Mouse (Mus musculus): Measurements from ENCODE around the gene Prex1. TPM values are rescaled to one million over a fixed set of nuclear protein-coding genes. Genes with fewer than 3 reads are reported as not detected.

The Prex1 gene
- polyA plus RNA-seq, 1 experiment from 2014 or later: 22.0 TPM

- H3K27ac ChIP-seq (ENCODE audit: low read length): no peak overlapping the region
- no peaks in the 10 kb centered on the region for H3K27me3 ChIP-seq (ENCODE audit: control insufficient read depth, insufficient read depth, low read depth, low read length)
- no peaks in the 10 kb centered on the region for H3K9me3 ChIP-seq (replicated peaks; ENCODE audit: control insufficient read depth, low read length, poor library complexity, severe bottlenecking)
- no peak overlapping the region for H3K4me2 ChIP-seq (ENCODE audit: low read length)
- WGBS: 64% methylated on average over 23 of the region's 23 CpGs
- no peak overlapping the region for H3K9ac ChIP-seq (ENCODE audit: low read depth, low read length)
- H3K4me3 ChIP-seq (ENCODE audit: low read depth, low read length): no peak overlapping the region
- ATAC-seq: no peak
- no peaks in the 10 kb centered on the region for H3K4me1 ChIP-seq (ENCODE audit: control insufficient read depth, insufficient read depth, low read length)
- H3K36me3 ChIP-seq (ENCODE audit: control insufficient read depth, insufficient read depth, low read length): no peaks in the 10 kb centered on the region
Observed at GRCm38 (mm10) chr2:166701248-166702112, 12.2 kb downstream of the Prex1 start.

DNA sequence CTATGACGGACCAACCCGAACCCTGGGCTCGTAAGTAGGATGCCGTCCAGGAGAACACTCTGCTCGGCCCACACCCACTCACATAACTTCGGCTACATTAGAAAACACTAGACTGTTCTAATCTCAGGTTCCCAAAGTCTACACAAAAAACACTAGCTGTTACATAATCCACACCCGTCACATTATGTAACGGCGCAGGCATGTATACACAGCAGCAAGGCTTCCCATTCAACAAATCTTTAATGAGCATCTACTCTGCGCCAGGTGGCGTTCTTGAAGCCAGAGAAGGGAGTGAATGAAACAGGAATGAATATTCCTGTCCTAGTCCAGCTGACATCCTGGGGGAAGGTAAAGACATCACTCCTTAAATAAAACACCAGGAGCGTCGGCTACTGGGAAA is 12.9 kb downstream of the Prex1 start:
- Histone ChIP-seq H3K4me2 (ENCODE audit: low read length) (no peak overlapping the region), H3K4me1 (ENCODE audit: control insufficient read depth, insufficient read depth, low read length) (no peaks in the 10 kb centered on the region), H3K9me3 (replicated peaks; ENCODE audit: control insufficient read depth, low read length, poor library complexity, severe bottlenecking) (no peaks in the 10 kb centered on the region), H3K9ac (ENCODE audit: low read depth, low read length) (no peak overlapping the region), H3K4me3 (ENCODE audit: low read depth, low read length) (no peak overlapping the region), H3K27me3 (ENCODE audit: control insufficient read depth, insufficient read depth, low read depth, low read length) (no peaks in the 10 kb centered on the region), H3K27ac (ENCODE audit: low read length) (no peak overlapping the region), H3K36me3 (ENCODE audit: control insufficient read depth, insufficient read depth, low read length) (no peaks in the 10 kb centered on the region)
- 85% methylated on average over 13 of the region's 13 CpGs for WGBS
- no peak for ATAC-seq

- Histone ChIP-seq H3K27me3 (ENCODE audit: control insufficient read depth, insufficient read depth, low read depth, low read length) (no peaks in the 10 kb centered on the region), H3K4me2 (ENCODE audit: low read length) (no peak overlapping the region), H3K36me3 (ENCODE audit: control insufficient read depth, insufficient read depth, low read length) (no peaks in the 10 kb centered on the region), H3K9me3 (replicated peaks; ENCODE audit: control insufficient read depth, low read length, poor library complexity, severe bottlenecking) (no peaks in the 10 kb centered on the region), H3K27ac (ENCODE audit: low read length) (no peak overlapping the region), H3K9ac (ENCODE audit: low read depth, low read length) (no peak overlapping the region), H3K4me1 (ENCODE audit: control insufficient read depth, insufficient read depth, low read length) (no peaks in the 10 kb centered on the region), H3K4me3 (ENCODE audit: low read depth, low read length) (no peak overlapping the region)
- no peak for ATAC-seq
- WGBS: 59% methylated on average over 8 of the region's 8 CpGs
Observed at GRCm38 (mm10) chr2:166700116-166700515, 13.5 kb downstream of the Prex1 start.

GRCm38 (mm10) chr2:166699552-166699951 is 14.1 kb downstream of the Prex1 start:
- Histone ChIP-seq H3K4me2 (ENCODE audit: low read length) (no peak overlapping the region), H3K9ac (ENCODE audit: low read depth, low read length) (no peak overlapping the region), H3K36me3 (ENCODE audit: control insufficient read depth, insufficient read depth, low read length) (no peaks in the 10 kb centered on the region), H3K27me3 (ENCODE audit: control insufficient read depth, insufficient read depth, low read depth, low read length) (no peaks in the 10 kb centered on the region), H3K4me1 (ENCODE audit: control insufficient read depth, insufficient read depth, low read length) (no peaks in the 10 kb centered on the region), H3K27ac (ENCODE audit: low read length) (no peak overlapping the region), H3K4me3 (ENCODE audit: low read depth, low read length) (no peak overlapping the region), H3K9me3 (replicated peaks; ENCODE audit: control insufficient read depth, low read length, poor library complexity, severe bottlenecking) (no peaks in the 10 kb centered on the region)
- no peak for ATAC-seq
- WGBS: over 99% methylated on average over 5 of the region's 5 CpGs

- peaks cover 4% of the 10 kb centered on the region; the same call in 1 of the 2 replicates for H3K4me1 ChIP-seq (ENCODE audit: control insufficient read depth, insufficient read depth, low read length)
- no peak overlapping the region for H3K27ac ChIP-seq (ENCODE audit: low read length)
- H3K9ac ChIP-seq (ENCODE audit: low read depth, low read length): no peak overlapping the region
- no peak overlapping the region for H3K4me2 ChIP-seq (ENCODE audit: low read length)
- H3K27me3 ChIP-seq (ENCODE audit: control insufficient read depth, insufficient read depth, low read depth, low read length): no peaks in the 10 kb centered on the region
- 93% methylated on average over 2 of the region's 2 CpGs for WGBS
- no peaks in the 10 kb centered on the region for H3K9me3 ChIP-seq (replicated peaks; ENCODE audit: control insufficient read depth, low read length, poor library complexity, severe bottlenecking)
- no peak for ATAC-seq
- no peaks in the 10 kb centered on the region for H3K36me3 ChIP-seq (ENCODE audit: control insufficient read depth, insufficient read depth, low read length)
- no peak overlapping the region for H3K4me3 ChIP-seq (ENCODE audit: low read depth, low read length)
Observed at GRCm38 (mm10) chr2:166694616-166695015, 19.0 kb downstream of the Prex1 start.

GRCm38 (mm10) chr2:166693394-166693793 is 20.2 kb downstream of the Prex1 start:
- Histone ChIP-seq H3K9ac (ENCODE audit: low read depth, low read length) (no peak overlapping the region), H3K27ac (ENCODE audit: low read length) (no peak overlapping the region), H3K36me3 (ENCODE audit: control insufficient read depth, insufficient read depth, low read length) (no peaks in the 10 kb centered on the region), H3K4me2 (ENCODE audit: low read length) (no peak overlapping the region), H3K9me3 (replicated peaks; ENCODE audit: control insufficient read depth, low read length, poor library complexity, severe bottlenecking) (no peaks in the 10 kb centered on the region), H3K4me3 (ENCODE audit: low read depth, low read length) (no peak overlapping the region), H3K4me1 (ENCODE audit: control insufficient read depth, insufficient read depth, low read length) (peaks cover 4% of the 10 kb centered on the region; the same call in 1 of the 2 replicates), H3K27me3 (ENCODE audit: control insufficient read depth, insufficient read depth, low read depth, low read length) (no peaks in the 10 kb centered on the region)
- ATAC-seq: no peak
- WGBS: 83% methylated on average over 4 of the region's 4 CpGs

- Histone ChIP-seq H3K27ac (ENCODE audit: low read length) (peak overlapping the region; percentile 65), H3K4me3 (ENCODE audit: low read depth, low read length) (no peak overlapping the region), H3K36me3 (ENCODE audit: control insufficient read depth, insufficient read depth, low read length) (no peaks in the 10 kb centered on the region), H3K4me1 (ENCODE audit: control insufficient read depth, insufficient read depth, low read length) (peaks cover 4% of the 10 kb centered on the region; the same call in 1 of the 2 replicates), H3K9ac (ENCODE audit: low read depth, low read length) (no peak overlapping the region), H3K4me2 (ENCODE audit: low read length) (no peak overlapping the region), H3K9me3 (replicated peaks; ENCODE audit: control insufficient read depth, low read length, poor library complexity, severe bottlenecking) (no peaks in the 10 kb centered on the region), H3K27me3 (ENCODE audit: control insufficient read depth, insufficient read depth, low read depth, low read length) (no peaks in the 10 kb centered on the region)
- ATAC-seq: peak; percentile 69
- WGBS: 48% methylated on average over 23 of the region's 23 CpGs
Observed at GRCm38 (mm10) chr2:166691602-166692509, 21.8 kb downstream of the Prex1 start.

DNA sequence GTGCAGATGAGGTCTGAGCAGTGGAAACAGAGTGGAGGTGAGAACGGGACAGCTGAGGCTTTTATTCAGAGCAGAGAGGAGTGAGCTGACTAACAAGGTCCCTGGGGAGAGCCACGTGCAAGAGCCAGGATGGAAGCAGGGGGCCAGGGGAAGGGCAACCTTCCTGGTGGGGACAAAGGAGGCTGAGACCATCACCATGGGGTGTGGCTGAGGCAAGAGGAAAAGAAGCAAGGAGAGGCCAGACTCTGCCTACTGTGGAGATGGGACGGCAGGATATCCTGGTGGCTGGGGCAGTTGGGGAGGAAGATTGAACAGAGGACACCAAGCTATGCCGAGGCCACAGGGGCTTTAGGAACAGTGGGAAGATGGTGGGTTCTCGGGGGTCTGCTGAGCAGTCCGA is 26.7 kb downstream of the Prex1 start:
- no peaks in the 10 kb centered on the region for H3K27me3 ChIP-seq (ENCODE audit: control insufficient read depth, insufficient read depth, low read depth, low read length)
- H3K9ac ChIP-seq (ENCODE audit: low read depth, low read length): 0 out of 2 replicates have a peak overlapping the region, but pooled peaks have one; percentile 27
- no peak overlapping the region for H3K4me2 ChIP-seq (ENCODE audit: low read length)
- H3K36me3 ChIP-seq (ENCODE audit: control insufficient read depth, insufficient read depth, low read length): no peaks in the 10 kb centered on the region
- 29% methylated on average over 6 of the region's 6 CpGs for WGBS
- H3K27ac ChIP-seq (ENCODE audit: low read length): no peak overlapping the region
- no peak for ATAC-seq
- H3K4me3 ChIP-seq (ENCODE audit: low read depth, low read length): no peak overlapping the region
- no peaks in the 10 kb centered on the region; the same call in 1 of the 2 replicates for H3K4me1 ChIP-seq (ENCODE audit: control insufficient read depth, insufficient read depth, low read length)
- no peaks in the 10 kb centered on the region for H3K9me3 ChIP-seq (replicated peaks; ENCODE audit: control insufficient read depth, low read length, poor library complexity, severe bottlenecking)

Measured in midbrain, embryonic 16.5 days (tissue).